Mouse (Mus musculus): ENCODE data around the gene Mrpl22.

- TF ChIP-seq POLR2A (IDR thresholded peaks at IDR 0.05; ENCODE audit: borderline replicate concordance, low read depth, low read length) (no peak), CTCF (IDR thresholded peaks at IDR 0.05; ENCODE audit: low read depth, low read length) (no peak)
Measured at GRCm38 (mm10) chr11:58189675-58190074, 18.2 kb downstream of the Mrpl22 start.
